Mouse (Mus musculus) layer of hippocampus, postnatal 10 days (tissue): ENCODE data around the gene C1qtnf5. TPM values are rescaled to one million over a fixed set of nuclear protein-coding genes. Genes with fewer than 3 reads are reported as not detected.

ENCODE experiments used
- DNase-seq, 2 experiments: peaks; one replicate each; pipeline ENCODE4 v3.0.0; 2021; ENCODE audit warnings: low spot score in 2 of 2
- long read RNA-seq: library from polyadenylated mRNA; stranded (forward); transcript quantifications from one replicate; pipeline ENCODE4 v2.0.0, GENCODE M21; 2023
- total RNA-seq, 2 experiments: library from RNA; stranded (reverse); gene quantifications; 2 replicates each; pipeline ENCODE4 v1.2.3; 2021

C1qtnf5 gene
- 10 to 100 TPM; 16.0 to 17.6 TPM for total RNA-seq
- long read RNA-seq, transcript C1qtnf5-206 (2 exons, 707 nt): minor isoform, 8 of 33 reads
- long read RNA-seq, transcript C1qtnf5-204 (3 exons, 1,365 nt): major isoform, 16 of 33 reads
- long read RNA-seq, partial matches to known transcripts: 0 of 33 reads
- long read RNA-seq, other reads (novel, unspliced or antisense): 4 of 33 reads

- peak; percentile 84 for DNase-seq
Measured at GRCm38 (mm10) chr9:44107110-44107509, at the start of gene C1qtnf5. Gene C1qtnf5, plus strand, starts transcription at chr9:44107245.

- no peak for DNase-seq
Measured at GRCm38 (mm10) chr9:44058606-44059005, 48.4 kb upstream of the C1qtnf5 start.

GRCm38 (mm10) chr9:44065177-44065576 lies 41.9 kb upstream of the C1qtnf5 start:
- no peak for DNase-seq

DNA sequence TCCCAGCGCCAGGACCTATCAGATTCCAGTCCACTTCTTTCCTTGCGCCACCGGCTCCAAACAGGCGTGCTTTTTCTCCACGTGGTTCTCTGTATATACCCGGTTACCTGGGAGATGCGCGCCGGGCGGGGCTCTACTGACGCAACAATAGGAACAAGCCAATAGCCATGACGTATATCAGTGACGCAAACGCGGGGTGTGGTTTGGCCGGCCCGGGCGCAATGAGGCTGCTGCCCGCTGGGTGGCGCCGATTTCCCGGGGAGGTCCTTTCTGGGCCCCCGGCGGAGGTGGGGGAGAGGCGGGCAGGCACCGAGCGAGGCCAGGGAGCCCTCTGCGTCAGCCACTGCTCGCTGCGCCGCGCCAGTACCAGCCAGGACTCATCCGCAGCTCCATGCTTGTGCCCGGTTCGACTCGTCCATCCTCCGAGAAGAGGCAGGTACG lies 40.2 kb upstream of the C1qtnf5 start, which contains the start of gene Usp2:
Gene Usp2, plus strand, starts transcription at position 237 of the 441 bp plus-strand sequence.
- DNase-seq: peak; percentile 100

- peak in 1 of 2 experiments; percentile 70 for DNase-seq
Measured at GRCm38 (mm10) chr9:44067241-44067959, 39.6 kb upstream of the C1qtnf5 start.

GRCm38 (mm10) chr9:44067960-44068330 lies 39.1 kb upstream of the C1qtnf5 start:
- no peak for DNase-seq

- no peak for DNase-seq
Measured at GRCm38 (mm10) chr9:44069252-44069651, 37.8 kb upstream of the C1qtnf5 start.

- no peak for DNase-seq
Measured at GRCm38 (mm10) chr9:44070113-44070843, 36.8 kb upstream of the C1qtnf5 start.

GRCm38 (mm10) chr9:44070844-44071231 lies 36.2 kb upstream of the C1qtnf5 start:
- no peak for DNase-seq

DNA sequence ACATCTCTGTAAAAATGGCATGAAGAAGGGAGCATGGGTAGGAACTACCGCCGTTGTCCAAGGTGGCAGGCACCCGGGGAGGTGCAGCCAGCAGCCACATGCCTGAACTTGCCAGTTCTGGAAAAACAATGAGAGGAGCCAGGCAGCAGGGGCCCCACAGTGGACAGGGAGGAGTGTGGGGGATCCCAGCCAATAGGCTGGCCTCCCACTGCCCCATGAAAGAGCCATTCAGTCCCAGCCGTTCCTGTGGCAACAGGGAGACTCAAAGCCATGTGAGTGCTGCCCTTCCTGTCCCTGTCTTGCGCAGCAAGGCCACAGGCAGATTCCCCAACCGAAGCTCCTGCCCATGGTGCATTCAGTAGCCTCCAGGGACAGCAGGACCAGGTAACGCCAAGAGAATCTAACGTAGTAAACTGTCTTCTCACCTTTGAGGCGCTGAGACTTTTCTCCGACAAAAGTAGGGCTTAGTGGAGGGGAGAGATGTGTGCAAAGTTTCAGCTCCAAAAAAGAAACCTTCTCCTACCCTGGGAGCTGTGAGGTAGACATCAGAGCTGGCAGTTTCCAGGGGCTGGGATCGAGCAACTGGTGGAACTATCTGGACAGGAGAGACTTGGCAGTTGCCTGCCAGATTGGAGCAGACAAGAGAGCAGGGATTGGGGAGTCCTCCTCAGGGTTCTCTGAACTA lies 35.0 kb upstream of the C1qtnf5 start:
- DNase-seq: peak in 1 of 2 experiments; percentile 63

DNA sequence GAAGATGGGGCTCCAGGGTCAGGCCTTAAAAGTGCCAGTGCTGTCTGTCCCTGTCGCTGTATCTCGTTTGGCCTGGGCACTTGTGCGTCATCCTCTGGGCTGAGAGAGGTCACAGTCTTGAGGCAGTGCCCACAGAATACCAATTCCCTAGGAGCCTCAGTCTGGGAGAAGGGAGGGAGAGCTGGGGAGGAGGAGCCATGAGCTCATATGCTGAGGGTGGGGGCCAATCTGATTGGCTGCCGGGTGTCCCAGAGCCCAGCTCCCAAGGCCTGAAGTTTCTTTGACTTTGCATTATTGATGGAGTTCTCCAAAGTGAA lies 34.5 kb upstream of the C1qtnf5 start:
- DNase-seq: no peak

DNA sequence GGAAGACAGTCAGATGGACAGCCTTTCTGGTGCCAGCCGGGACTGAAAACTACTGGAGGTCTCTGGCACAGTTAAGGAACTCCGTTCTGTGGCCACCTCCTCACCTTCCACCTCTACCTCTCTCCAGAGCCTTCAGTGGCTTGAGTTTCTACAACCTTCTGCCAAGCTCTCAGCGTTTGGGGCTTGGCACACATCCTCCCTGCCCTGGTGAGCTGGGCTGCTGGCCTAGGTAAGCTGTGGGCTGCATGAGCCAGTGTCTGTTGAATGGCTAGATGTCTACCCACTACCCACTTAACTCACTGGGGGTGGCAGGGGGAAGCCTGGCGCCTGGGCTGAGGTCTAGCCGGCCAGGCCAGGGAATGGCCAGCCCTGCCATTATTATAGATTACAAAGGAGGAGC lies 33.9 kb upstream of the C1qtnf5 start:
- no peak for DNase-seq

DNA sequence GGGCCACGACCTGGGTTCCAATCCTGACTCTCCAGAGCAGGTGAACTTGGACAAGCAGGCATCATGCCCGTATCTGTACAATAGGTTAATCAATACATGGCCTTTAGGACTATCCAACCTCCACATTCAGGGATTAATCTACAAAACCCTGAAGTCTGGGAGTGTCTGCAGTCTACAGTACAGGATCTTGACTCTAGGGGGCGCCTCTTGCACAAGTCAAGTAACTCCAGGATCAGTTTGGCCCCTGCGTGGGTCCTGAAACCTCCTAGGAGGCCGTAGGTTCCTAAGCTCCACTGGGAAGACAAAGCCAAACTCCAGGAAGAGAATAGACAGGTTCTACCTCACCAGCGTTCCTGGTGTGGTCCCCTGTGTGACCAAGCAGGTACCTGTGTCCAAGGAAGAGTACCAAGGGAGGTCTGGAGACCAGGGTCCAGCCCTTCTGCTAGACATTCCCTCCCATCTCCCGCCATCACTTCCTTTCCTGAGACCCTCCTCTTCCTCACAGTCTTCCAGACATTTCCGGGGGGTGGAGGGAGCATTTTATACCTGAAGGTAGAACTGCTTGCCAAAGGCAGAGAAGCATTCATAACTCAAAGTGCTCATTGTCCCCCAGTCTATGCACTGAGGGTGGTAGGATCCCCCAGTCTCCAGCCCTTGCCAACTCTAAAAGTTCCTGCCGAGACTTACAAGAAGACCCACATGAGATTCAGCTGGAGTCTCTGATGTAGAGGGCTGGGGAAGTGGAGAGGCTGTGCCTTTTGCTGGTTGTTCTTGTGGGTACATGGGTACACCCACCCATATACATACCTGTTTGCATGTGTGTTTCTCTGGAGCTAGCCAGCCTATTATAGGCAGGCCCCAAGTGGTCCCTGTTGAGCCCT lies 32.4 kb upstream of the C1qtnf5 start:
- DNase-seq: no peak

DNA sequence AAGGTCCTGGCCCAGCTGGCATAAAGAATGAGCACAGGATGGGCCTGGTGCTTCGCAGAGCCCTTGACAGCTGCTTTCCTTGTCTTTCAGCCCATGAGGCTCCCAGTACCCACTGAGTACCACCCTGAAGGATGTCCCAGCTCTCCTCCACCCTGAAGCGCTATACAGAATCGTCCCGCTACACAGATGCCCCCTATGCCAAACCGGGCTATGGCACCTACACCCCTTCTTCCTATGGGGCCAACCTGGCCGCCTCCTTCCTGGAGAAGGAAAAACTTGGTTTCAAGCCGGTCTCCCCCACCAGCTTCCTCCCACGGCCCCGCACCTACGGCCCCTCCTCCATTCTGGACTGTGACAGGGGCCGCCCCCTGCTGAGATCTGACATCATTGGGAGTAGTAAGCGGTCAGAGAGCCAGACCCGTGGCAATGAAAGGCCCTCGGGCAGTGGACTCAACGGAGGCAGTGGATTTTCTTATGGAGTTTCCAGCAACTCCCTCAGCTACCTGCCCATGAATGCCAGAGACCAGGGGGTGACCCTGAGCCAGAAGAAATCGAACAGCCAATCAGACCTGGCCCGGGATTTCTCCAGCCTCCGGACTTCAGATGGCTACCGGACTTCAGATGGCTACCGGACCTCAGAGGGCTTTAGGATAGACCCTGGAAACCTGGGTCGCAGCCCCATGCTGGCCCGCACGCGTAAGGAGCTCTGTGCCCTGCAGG lies 31.6 kb upstream of the C1qtnf5 start:
- no peak for DNase-seq

DNA sequence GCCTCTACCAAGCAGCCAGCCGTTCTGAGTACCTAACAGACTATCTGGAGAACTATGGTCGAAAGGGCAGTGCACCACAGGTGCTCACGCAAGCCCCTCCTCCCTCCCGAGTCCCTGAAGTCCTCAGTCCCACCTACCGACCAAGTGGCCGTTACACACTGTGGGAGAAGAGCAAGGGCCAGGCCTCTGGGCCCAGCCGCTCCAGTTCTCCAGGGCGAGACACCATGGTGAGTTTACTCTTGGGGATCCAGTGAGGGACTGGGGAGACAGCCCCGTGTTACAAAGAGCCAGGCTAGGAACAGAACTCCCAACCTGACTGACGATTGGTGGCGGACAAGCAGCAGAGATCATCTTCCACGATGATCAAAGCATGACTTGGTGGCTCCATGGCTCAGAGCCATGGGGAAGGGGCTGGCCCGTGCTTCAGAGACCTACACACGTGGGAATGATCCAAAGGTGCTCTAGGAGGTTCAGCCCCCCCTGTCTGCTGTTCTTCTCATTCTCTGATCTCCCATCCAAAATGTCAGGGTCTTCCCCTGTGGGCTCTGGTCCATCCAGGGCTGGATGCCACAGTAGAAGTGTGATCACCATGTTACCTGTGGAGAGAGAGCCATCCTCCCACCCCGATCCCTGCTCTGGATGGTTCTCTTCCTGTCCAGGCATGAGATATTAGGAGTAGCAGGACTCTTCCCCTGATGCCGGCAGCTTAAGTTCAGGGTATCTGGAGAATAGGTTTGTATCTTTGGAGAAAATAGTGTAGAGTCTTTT lies 30.9 kb upstream of the C1qtnf5 start:
- DNase-seq: no peak

DNA sequence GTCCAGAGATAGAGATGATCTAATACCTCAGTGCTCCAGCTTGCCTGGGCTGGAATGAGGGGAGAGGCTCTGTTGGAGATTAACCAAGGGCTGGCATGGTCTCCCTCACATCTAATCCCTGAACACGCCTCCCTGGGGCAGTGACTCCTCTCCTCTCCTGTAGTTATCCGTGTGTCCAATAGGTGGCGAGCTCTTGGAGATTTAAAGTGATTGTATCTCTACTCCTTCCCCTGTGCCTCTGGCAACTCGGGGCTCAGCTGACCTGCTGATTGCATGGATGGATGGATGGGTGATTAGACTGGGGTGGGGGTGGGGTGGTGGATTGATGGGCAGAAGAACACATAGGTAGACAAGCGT lies 30.3 kb upstream of the C1qtnf5 start:
- DNase-seq: peak; percentile 66 to 72

- DNase-seq: no peak
Measured at GRCm38 (mm10) chr9:44077266-44077910, 29.7 kb upstream of the C1qtnf5 start.

DNA sequence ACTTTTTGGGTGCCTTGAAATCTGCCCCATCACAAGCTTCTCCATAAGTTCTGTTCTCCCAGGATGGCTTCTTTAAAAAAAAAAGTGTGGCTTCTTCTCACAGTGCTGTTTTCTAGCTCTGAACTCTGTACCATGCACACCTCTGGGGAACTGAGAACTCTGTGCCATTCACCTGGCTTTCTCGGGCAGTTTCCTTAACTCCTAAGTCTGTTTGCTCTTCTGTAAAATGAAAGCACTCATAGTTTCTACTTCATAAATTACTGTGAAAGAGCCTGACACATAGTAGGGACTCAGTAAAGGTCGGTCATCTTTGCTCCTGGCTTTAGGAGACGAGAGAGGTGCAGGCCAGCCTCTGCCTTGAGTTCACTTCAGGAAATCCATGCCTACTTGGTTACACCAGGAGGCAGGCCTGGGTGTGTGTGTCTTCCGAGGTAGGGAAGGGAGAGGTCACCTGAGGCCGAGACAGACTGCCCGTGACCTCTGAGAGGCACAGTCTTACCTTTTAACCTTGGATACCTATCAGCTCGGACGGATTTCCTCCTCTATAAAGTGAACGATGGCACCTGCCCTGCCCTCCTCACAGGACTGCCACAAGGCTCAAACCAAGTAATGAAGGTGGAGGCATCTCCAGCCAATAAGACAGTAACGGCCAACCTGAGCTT lies 28.8 kb upstream of the C1qtnf5 start:
- no peak for DNase-seq
